Mouse (Mus musculus): Measurements from ENCODE around the gene Ube2u. TPM values are rescaled to one million over a fixed set of nuclear protein-coding genes. Genes with fewer than 3 reads are reported as not detected.

The Ube2u gene
- 0.42 and 0.69 TPM in 2 replicates for polyA plus RNA-seq (2014; fragmentation: Nextera tagmentation; extraction: Ambion mirVana)

GRCm38 (mm10) chr4:100478592-100479321 lies at the start of gene Ube2u:
Gene Ube2u, plus strand, starts transcription at chr4:100478849.
- Histone ChIP-seq H3K9me3 (ENCODE audit: control insufficient read depth, low read length) (no peaks in the 10 kb centered on the region), H3K27me3 (ENCODE audit: control insufficient read depth, insufficient read depth, low read length) (no peaks in the 10 kb centered on the region), H3K9ac (ENCODE audit: low read length) (peak within 1 kb of the TSS; percentile 7; the same call in 1 of the 2 replicates), H3K4me1 (ENCODE audit: control insufficient read depth, insufficient read depth, low read length) (no peaks in the 10 kb centered on the region), H3K27ac (ENCODE audit: low read depth, low read length) (no peak within 1 kb of the TSS), H3K4me3 (ENCODE audit: low read depth, low read length) (peak within 1 kb of the TSS; percentile 13; the same call in 1 of the 2 replicates), H3K36me3 (ENCODE audit: control insufficient read depth, insufficient read depth, low read length) (no peaks in the 10 kb centered on the region), H3K4me2 (peak within 1 kb of the TSS; percentile 38)
- ATAC-seq (ENCODE audit: low FRiP score) (peak; percentile 97), DNase-seq (ENCODE audit: low spot score, missing footprints) (peak; percentile 97)
- 33% methylated on average over 15 of the region's 15 CpGs for WGBS

DNA sequence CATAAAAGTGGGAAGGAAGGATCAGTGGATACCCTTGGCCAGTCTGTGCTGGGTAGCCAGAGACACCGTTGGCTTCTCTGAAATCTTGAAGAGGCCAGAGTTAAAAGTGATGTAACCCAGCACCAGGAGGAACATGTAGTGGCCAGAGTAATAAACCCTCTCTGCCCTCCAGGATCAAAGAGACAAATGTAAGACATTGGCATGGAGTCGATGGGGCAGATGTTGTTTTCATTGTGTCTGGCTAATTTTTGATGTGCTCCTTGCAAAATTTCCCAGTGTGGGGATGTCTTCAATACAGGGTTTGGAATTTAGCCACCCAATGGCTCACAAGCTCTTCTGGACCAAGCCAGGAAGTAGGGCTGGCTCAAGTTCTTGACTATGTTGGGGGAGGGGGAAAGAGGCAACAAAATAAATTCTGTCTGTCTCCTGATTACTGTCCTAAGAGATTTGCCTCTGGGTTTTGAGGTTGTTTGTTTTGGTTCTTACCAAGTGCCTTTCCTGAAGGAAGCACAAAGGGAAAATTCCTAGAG lies 49.2 kb upstream of the Ube2u start:
- H3K27ac ChIP-seq (ENCODE audit: low read depth, low read length) = no peak overlapping the region
- no peaks in the 10 kb centered on the region for H3K36me3 ChIP-seq (ENCODE audit: control insufficient read depth, insufficient read depth, low read length)
- no peaks in the 10 kb centered on the region for H3K4me1 ChIP-seq (ENCODE audit: control insufficient read depth, insufficient read depth, low read length)
- no peak for ATAC-seq (ENCODE audit: low FRiP score)
- no peak overlapping the region for H3K4me2 ChIP-seq
- no peak for DNase-seq (ENCODE audit: low spot score, missing footprints)
- no peak overlapping the region for H3K4me3 ChIP-seq (ENCODE audit: low read depth, low read length)
- no peaks in the 10 kb centered on the region for H3K9me3 ChIP-seq (ENCODE audit: control insufficient read depth, low read length)
- no peak overlapping the region for H3K9ac ChIP-seq (ENCODE audit: low read length)
- H3K27me3 ChIP-seq (ENCODE audit: control insufficient read depth, insufficient read depth, low read length) = no peaks in the 10 kb centered on the region
- 80% methylated on average over 2 of the region's 2 CpGs for WGBS

- Histone ChIP-seq H3K4me3 (ENCODE audit: low read depth, low read length) (no peak overlapping the region), H3K9ac (ENCODE audit: low read length) (no peak overlapping the region), H3K27me3 (ENCODE audit: control insufficient read depth, insufficient read depth, low read length) (no peaks in the 10 kb centered on the region), H3K9me3 (ENCODE audit: control insufficient read depth, low read length) (no peaks in the 10 kb centered on the region), H3K4me2 (no peak overlapping the region), H3K27ac (ENCODE audit: low read depth, low read length) (no peak overlapping the region), H3K4me1 (ENCODE audit: control insufficient read depth, insufficient read depth, low read length) (no peaks in the 10 kb centered on the region), H3K36me3 (ENCODE audit: control insufficient read depth, insufficient read depth, low read length) (no peaks in the 10 kb centered on the region)
- WGBS = 82% methylated on average over 8 of the region's 8 CpGs
- DNase-seq (ENCODE audit: low spot score, missing footprints) (no peak), ATAC-seq (ENCODE audit: low FRiP score) (no peak)
These were observed 43.1 kb upstream of the Ube2u start for GRCm38 (mm10) chr4:100435281-100436168.

- H3K4me2 ChIP-seq = no peak overlapping the region
These were observed 42.5 kb upstream of the Ube2u start for GRCm38 (mm10) chr4:100436169-100436547.

GRCm38 (mm10) chr4:100446897-100447296 lies 31.8 kb upstream of the Ube2u start:
- ATAC-seq (ENCODE audit: low FRiP score) = no peak
- WGBS = 82% methylated on average over 3 of the region's 3 CpGs
- Histone ChIP-seq H3K27ac (ENCODE audit: low read depth, low read length) (no peak overlapping the region), H3K36me3 (ENCODE audit: control insufficient read depth, insufficient read depth, low read length) (no peaks in the 10 kb centered on the region), H3K9ac (ENCODE audit: low read length) (no peak overlapping the region), H3K4me3 (ENCODE audit: low read depth, low read length) (no peak overlapping the region), H3K27me3 (ENCODE audit: control insufficient read depth, insufficient read depth, low read length) (no peaks in the 10 kb centered on the region), H3K4me2 (no peak overlapping the region), H3K9me3 (ENCODE audit: control insufficient read depth, low read length) (no peaks in the 10 kb centered on the region), H3K4me1 (ENCODE audit: control insufficient read depth, insufficient read depth, low read length) (no peaks in the 10 kb centered on the region)
- DNase-seq (ENCODE audit: low spot score, missing footprints) = no peak

More at GRCm38 (mm10) chr4:100436169-100436547, 42.5 kb upstream of the Ube2u start:
- no peak overlapping the region for H3K4me3 ChIP-seq (ENCODE audit: low read depth, low read length)
- H3K27me3 ChIP-seq (ENCODE audit: control insufficient read depth, insufficient read depth, low read length) = no peaks in the 10 kb centered on the region
- no peak overlapping the region for H3K27ac ChIP-seq (ENCODE audit: low read depth, low read length)
- no peaks in the 10 kb centered on the region for H3K4me1 ChIP-seq (ENCODE audit: control insufficient read depth, insufficient read depth, low read length)
- no peak for ATAC-seq (ENCODE audit: low FRiP score)
- no peaks in the 10 kb centered on the region for H3K36me3 ChIP-seq (ENCODE audit: control insufficient read depth, insufficient read depth, low read length)
- no peaks in the 10 kb centered on the region for H3K9me3 ChIP-seq (ENCODE audit: control insufficient read depth, low read length)
- 88% methylated on average over 4 of the region's 4 CpGs for WGBS
- no peak overlapping the region for H3K9ac ChIP-seq (ENCODE audit: low read length)
- no peak for DNase-seq (ENCODE audit: low spot score, missing footprints)

DNA sequence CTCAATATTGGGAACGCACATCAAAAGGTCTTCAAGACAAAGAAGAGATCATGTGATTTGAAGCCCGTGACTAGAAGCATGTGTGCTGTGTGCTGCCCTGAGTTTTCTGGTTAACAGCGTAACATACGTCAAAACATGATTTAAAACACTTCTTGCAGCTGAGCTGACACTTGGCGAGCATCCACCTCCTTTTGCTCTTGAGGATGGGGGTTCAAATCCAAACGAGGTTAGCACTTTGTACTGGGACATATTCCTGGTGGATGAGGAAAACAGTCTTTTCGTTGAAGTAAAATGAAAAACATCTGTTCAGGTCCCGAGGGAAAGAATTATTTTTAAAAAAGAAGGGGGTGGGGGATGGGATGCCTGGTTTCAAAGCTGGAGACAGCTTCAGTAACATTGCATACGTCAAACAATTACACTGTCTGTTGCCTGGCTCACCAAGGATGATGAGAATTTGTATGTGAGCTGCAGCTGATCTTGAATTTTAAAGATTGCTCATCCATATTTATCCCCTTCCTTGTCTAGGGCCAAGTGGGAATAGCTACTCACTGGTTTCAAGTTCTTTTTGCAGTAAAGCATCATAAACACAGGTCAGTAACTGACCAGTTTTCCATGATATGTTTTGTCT lies 16.0 kb upstream of the Ube2u start:
- Histone ChIP-seq H3K9me3 (ENCODE audit: control insufficient read depth, low read length) (no peaks in the 10 kb centered on the region), H3K9ac (ENCODE audit: low read length) (no peak overlapping the region), H3K4me3 (ENCODE audit: low read depth, low read length) (no peak overlapping the region), H3K27me3 (ENCODE audit: control insufficient read depth, insufficient read depth, low read length) (no peaks in the 10 kb centered on the region), H3K36me3 (ENCODE audit: control insufficient read depth, insufficient read depth, low read length) (no peaks in the 10 kb centered on the region), H3K4me1 (ENCODE audit: control insufficient read depth, insufficient read depth, low read length) (no peaks in the 10 kb centered on the region; the same call in 1 of the 2 replicates), H3K27ac (ENCODE audit: low read depth, low read length) (no peak overlapping the region), H3K4me2 (no peak overlapping the region)
- DNase-seq (ENCODE audit: low spot score, missing footprints) = no peak
- 65% methylated on average over 9 of the region's 9 CpGs for WGBS
- ATAC-seq (ENCODE audit: low FRiP score) = no peak

GRCm38 (mm10) chr4:100488447-100488846 lies 9.8 kb downstream of the Ube2u start:
- Histone ChIP-seq H3K9me3 (ENCODE audit: control insufficient read depth, low read length) (no peaks in the 10 kb centered on the region), H3K36me3 (ENCODE audit: control insufficient read depth, insufficient read depth, low read length) (no peaks in the 10 kb centered on the region), H3K27me3 (ENCODE audit: control insufficient read depth, insufficient read depth, low read length) (no peaks in the 10 kb centered on the region), H3K4me3 (ENCODE audit: low read depth, low read length) (no peak overlapping the region), H3K27ac (ENCODE audit: low read depth, low read length) (no peak overlapping the region), H3K4me2 (no peak overlapping the region), H3K9ac (ENCODE audit: low read length) (no peak overlapping the region), H3K4me1 (ENCODE audit: control insufficient read depth, insufficient read depth, low read length) (no peaks in the 10 kb centered on the region)
- no peak for ATAC-seq (ENCODE audit: low FRiP score)
- DNase-seq (ENCODE audit: low spot score, missing footprints) = no peak
- 91% methylated on average over 3 of the region's 3 CpGs for WGBS

GRCm38 (mm10) chr4:100495176-100495575 lies 16.5 kb downstream of the Ube2u start:
- H3K27ac ChIP-seq (ENCODE audit: low read depth, low read length) = no peak overlapping the region
- no peaks in the 10 kb centered on the region for H3K9me3 ChIP-seq (ENCODE audit: control insufficient read depth, low read length)
- H3K27me3 ChIP-seq (ENCODE audit: control insufficient read depth, insufficient read depth, low read length) = no peaks in the 10 kb centered on the region
- no peak overlapping the region for H3K4me3 ChIP-seq (ENCODE audit: low read depth, low read length)
- DNase-seq (ENCODE audit: low spot score, missing footprints) (no peak), ATAC-seq (ENCODE audit: low FRiP score) (no peak)
- H3K36me3 ChIP-seq (ENCODE audit: control insufficient read depth, insufficient read depth, low read length) = no peaks in the 10 kb centered on the region
- no peak overlapping the region for H3K4me2 ChIP-seq
- H3K4me1 ChIP-seq (ENCODE audit: control insufficient read depth, insufficient read depth, low read length) = no peaks in the 10 kb centered on the region
- 92% methylated on average over 3 of the region's 3 CpGs for WGBS
- H3K9ac ChIP-seq (ENCODE audit: low read length) = no peak overlapping the region

Measured in midbrain, embryonic 11.5 days (tissue).